19 mouse cellular contexts compared by ENCODE assay signal in genomic region chr9:70110871-70111270, GRCm38 (mm10). TPM values are rescaled to one million over a fixed set of nuclear protein-coding genes. Genes with fewer than 3 reads are reported as not detected.
DNase-seq lines count a peak whose midpoint lies in the region; ATAC-seq lines count a peak whose summit lies in the region.
"Had no signal": no experiment of that assay in that cellular context is flagged by ENCODE, and none has a peak within 500 bp of the region (broad histone marks: within the 10 kb centered on the region; RNA-seq: fewer than 3 reads in every experiment).

No protein-coding gene starts in this region.

- no peak overlapping the region for H3K9ac ChIP-seq in forebrain, embryonic 14.5 days (ENCODE audit: low read length)
- H3K9ac ChIP-seq in forebrain, embryonic 13.5 days = no peak overlapping the region
- no peak overlapping the region for H3K9ac ChIP-seq in hindbrain, embryonic 14.5 days
- no peak overlapping the region for H3K9ac ChIP-seq in midbrain, embryonic 14.5 days (replicated peaks; ENCODE audit: low read length)
- no peak overlapping the region for H3K9ac ChIP-seq in midbrain, embryonic 15.5 days
- H3K9ac ChIP-seq: embryonic facial prominence, embryonic 12.5 days; embryonic facial prominence, embryonic 15.5 days had no signal

- ATAC-seq in forebrain, embryonic 14.5 days = no peak
- no peak for ATAC-seq in forebrain, embryonic 13.5 days
- no peak for ATAC-seq in hindbrain, embryonic 14.5 days (ENCODE audit: low FRiP score)
- no peak for ATAC-seq in midbrain, embryonic 14.5 days (ENCODE audit: low FRiP score, low TSS enrichment)
- no peak; the same call in 1 of the 2 replicates for ATAC-seq in midbrain, embryonic 15.5 days (replicated peaks)

- peak; percentile 57 for DNase-seq in forebrain, embryonic 14.5 days (ENCODE audit: low spot score)
- peak; percentile 41 for DNase-seq in hindbrain, embryonic 14.5 days (ENCODE audit: low spot score)
- DNase-seq in hindbrain, embryonic 10.5 days (ENCODE audit: low spot score) = no peak
- DNase-seq in midbrain, embryonic 14.5 days = peak; percentile 69
- no peak for DNase-seq in cerebellum, postnatal 36 days
- DNase-seq: adrenal gland, adult 2 months; adrenal gland, postnatal 10 days; adrenal gland, postnatal 25 days; cerebellum, adult 11-12 months; cerebellum, adult 2 months; cerebellum, adult 9-10 months; cerebellum, postnatal 10 days; cerebellum, postnatal 25 days; embryo, embryonic 11 days had no signal

- H3K4me3 ChIP-seq in forebrain, embryonic 14.5 days (ENCODE audit: low read depth, low read length) = no peak overlapping the region
- no peak overlapping the region for H3K4me3 ChIP-seq in forebrain, embryonic 13.5 days
- H3K4me3 ChIP-seq in hindbrain, embryonic 14.5 days (replicated peaks; ENCODE audit: low read length) = no peak overlapping the region
- H3K4me3 ChIP-seq in hindbrain, embryonic 10.5 days = no peak overlapping the region
- H3K4me3 ChIP-seq in midbrain, embryonic 14.5 days (replicated peaks; ENCODE audit: low read depth, low read length) = no peak overlapping the region
- no peak overlapping the region for H3K4me3 ChIP-seq in midbrain, embryonic 15.5 days
- H3K4me3 ChIP-seq: erythroblast, embryonic 14.5 days had no signal

- no peaks in the 10 kb centered on the region for H3K36me3 ChIP-seq in forebrain, embryonic 14.5 days (ENCODE audit: control insufficient read depth, insufficient read depth, low read length)
- H3K36me3 ChIP-seq in forebrain, embryonic 13.5 days (ENCODE audit: poor library complexity, severe bottlenecking) = no peaks in the 10 kb centered on the region
- no peaks in the 10 kb centered on the region for H3K36me3 ChIP-seq in hindbrain, embryonic 14.5 days (replicated peaks; ENCODE audit: control insufficient read depth, insufficient read depth)
- no peaks in the 10 kb centered on the region for H3K36me3 ChIP-seq in hindbrain, embryonic 10.5 days
- no peaks in the 10 kb centered on the region for H3K36me3 ChIP-seq in midbrain, embryonic 14.5 days (ENCODE audit: control insufficient read depth, insufficient read depth, low read length)
- no peaks in the 10 kb centered on the region for H3K36me3 ChIP-seq in midbrain, embryonic 15.5 days (replicated peaks)
- H3K36me3 ChIP-seq: embryonic facial prominence, embryonic 12.5 days; embryonic facial prominence, embryonic 15.5 days had no signal

- H3K4me1 ChIP-seq in forebrain, embryonic 14.5 days (ENCODE audit: control insufficient read depth, insufficient read depth, low read length) = peaks cover 9% of the 10 kb centered on the region; the same call in 1 of the 2 replicates
- peaks cover 19% of the 10 kb centered on the region for H3K4me1 ChIP-seq in forebrain, embryonic 13.5 days
- H3K4me1 ChIP-seq in hindbrain, embryonic 14.5 days (replicated peaks; ENCODE audit: control insufficient read depth, insufficient read depth, low read length) = no peaks in the 10 kb centered on the region; the same call in 1 of the 2 replicates
- H3K4me1 ChIP-seq in hindbrain, embryonic 10.5 days (replicated peaks) = peaks cover 12% of the 10 kb centered on the region
- peaks cover 8% of the 10 kb centered on the region; the same call in 1 of the 2 replicates for H3K4me1 ChIP-seq in midbrain, embryonic 14.5 days (ENCODE audit: control insufficient read depth, insufficient read depth, low read length)
- peaks cover 11% of the 10 kb centered on the region for H3K4me1 ChIP-seq in midbrain, embryonic 15.5 days

- no peaks in the 10 kb centered on the region for H3K27me3 ChIP-seq in forebrain, embryonic 14.5 days (replicated peaks; ENCODE audit: control insufficient read depth, insufficient read depth, low read length)
- H3K27me3 ChIP-seq in forebrain, embryonic 13.5 days = no peaks in the 10 kb centered on the region
- no peaks in the 10 kb centered on the region for H3K27me3 ChIP-seq in hindbrain, embryonic 14.5 days (ENCODE audit: control insufficient read depth, insufficient read depth, low read length)
- H3K27me3 ChIP-seq in hindbrain, embryonic 10.5 days (ENCODE audit: insufficient read depth, poor library complexity, severe bottlenecking) = 0 out of 2 replicates have a peak, but pooled peaks cover 5% of the 10 kb centered on the region
- no peaks in the 10 kb centered on the region for H3K27me3 ChIP-seq in midbrain, embryonic 14.5 days (ENCODE audit: control insufficient read depth, insufficient read depth, low read length)
- H3K27me3 ChIP-seq in midbrain, embryonic 15.5 days (replicated peaks) = 0 out of 2 replicates have a peak, but pooled peaks cover 5% of the 10 kb centered on the region
- H3K27me3 ChIP-seq: embryonic facial prominence, embryonic 12.5 days; embryonic facial prominence, embryonic 15.5 days had no signal

- H3K9me3 ChIP-seq in forebrain, embryonic 14.5 days (replicated peaks; ENCODE audit: control insufficient read depth, low read length) = no peaks in the 10 kb centered on the region
- H3K9me3 ChIP-seq in forebrain, embryonic 13.5 days (replicated peaks) = no peaks in the 10 kb centered on the region
- H3K9me3 ChIP-seq in hindbrain, embryonic 14.5 days (ENCODE audit: control insufficient read depth, low read length) = no peaks in the 10 kb centered on the region
- no peaks in the 10 kb centered on the region for H3K9me3 ChIP-seq in hindbrain, embryonic 10.5 days
- H3K9me3 ChIP-seq in midbrain, embryonic 14.5 days (ENCODE audit: control insufficient read depth, low read length) = no peaks in the 10 kb centered on the region
- no peaks in the 10 kb centered on the region for H3K9me3 ChIP-seq in midbrain, embryonic 15.5 days
- H3K9me3 ChIP-seq: embryonic facial prominence, embryonic 12.5 days; embryonic facial prominence, embryonic 15.5 days had no signal

- 38% methylated on average over 7 of the region's 7 CpGs for WGBS in forebrain, embryonic 14.5 days
- WGBS in forebrain, embryonic 13.5 days = 52% methylated on average over 7 of the region's 7 CpGs
- 68% methylated on average over 7 of the region's 7 CpGs for whole genome bisulfite sequencing in hindbrain, embryonic 14.5 days
- WGBS in hindbrain, embryonic 10.5 days = 83% methylated on average over 7 of the region's 7 CpGs
- WGBS in midbrain, embryonic 14.5 days = 40% methylated on average over 7 of the region's 7 CpGs
- WGBS in midbrain, embryonic 15.5 days = 44% methylated on average over 7 of the region's 7 CpGs

- no peak overlapping the region for H3K4me2 ChIP-seq in forebrain, embryonic 14.5 days (ENCODE audit: low read length)
- no peak overlapping the region for H3K4me2 ChIP-seq in forebrain, embryonic 13.5 days
- H3K4me2 ChIP-seq in hindbrain, embryonic 14.5 days (replicated peaks) = no peak overlapping the region
- H3K4me2 ChIP-seq in midbrain, embryonic 14.5 days (ENCODE audit: low read length) = no peak overlapping the region
- H3K4me2 ChIP-seq in midbrain, embryonic 15.5 days = no peak overlapping the region

- H3K27ac ChIP-seq in forebrain, embryonic 14.5 days (ENCODE audit: low read depth, low read length) = no peak overlapping the region
- H3K27ac ChIP-seq in forebrain, embryonic 13.5 days = no peak overlapping the region
- H3K27ac ChIP-seq in hindbrain, embryonic 14.5 days = no peak overlapping the region
- no peak overlapping the region for H3K27ac ChIP-seq in hindbrain, embryonic 10.5 days
- no peak overlapping the region for H3K27ac ChIP-seq in midbrain, embryonic 14.5 days (replicated peaks; ENCODE audit: low read depth, low read length)
- no peak overlapping the region for H3K27ac ChIP-seq in midbrain, embryonic 15.5 days
- H3K27ac ChIP-seq: embryonic facial prominence, embryonic 12.5 days; embryonic facial prominence, embryonic 15.5 days had no signal

RNA-seq across cellular contexts. Expression of gene Fam81a, which starts 31.5 kb away (rescaled TPM):
- polyA plus RNA-seq in forebrain, embryonic 14.5 days (2014; fragmentation: Nextera tagmentation; extraction: Ambion mirVana) = 5.6 and 8.4 TPM in 2 replicates
- polyA plus RNA-seq in forebrain, embryonic 13.5 days (2015; fragmentation: Nextera tagmentation; extraction: Ambion mirVana) = 5.1 and 8.0 TPM in 2 replicates
- polyA plus RNA-seq in hindbrain, embryonic 14.5 days (2014; fragmentation: Nextera tagmentation; extraction: Ambion mirVana) = 12.9 TPM in 2 replicates
- polyA plus RNA-seq in hindbrain, embryonic 10.5 days (2016; fragmentation: Nextera tagmentation; extraction: Ambion mirVana) = 7.2 and 9.5 TPM in 2 replicates
- polyA plus RNA-seq in midbrain, embryonic 14.5 days (2014; fragmentation: Nextera tagmentation; extraction: Ambion mirVana) = 5.6 and 5.9 TPM in 2 replicates
- polyA plus RNA-seq in midbrain, embryonic 15.5 days (2015; fragmentation: Nextera tagmentation; extraction: Ambion mirVana) = 8.2 and 8.4 TPM in 2 replicates
- polyA plus RNA-seq: erythroblast, embryonic 14.5 days had no signal

Comparison
In these comparisons a context has a peak if more than half of its experiments do, and no peak if none do; other contexts are left out.
1. DNase-seq: peak in forebrain, embryonic 14.5 days (single experiment), hindbrain, embryonic 14.5 days (single experiment) and midbrain, embryonic 14.5 days (single experiment); none in hindbrain, embryonic 10.5 days (single experiment) and cerebellum, postnatal 36 days (0 of 2).